Mouse (Mus musculus) Patski (cell line): ENCODE results near the gene 2010111I01Rik. TPM values are rescaled to one million over a fixed set of nuclear protein-coding genes. Genes with fewer than 3 reads are reported as not detected.

Experiments used
- ATAC-seq: fragments of 100-300 bp; one replicate; pipeline ENCODE4 v1.8.0; 2021
- CTCF ChIA-PET: fragments of 350-600 bp; sonication (Branson Sonifier 250); formaldehyde crosslinking; loops from one replicate; lab custom pipeline; 2022; ENCODE audit warnings: inconsistent platforms; lab: Charles Lee
- POLR2A ChIA-PET: fragments of 350-600 bp; sonication (Branson Sonifier 250); formaldehyde crosslinking; loops from one replicate; lab custom pipeline; 2022; ENCODE audit warnings: antibody characterized with exemption, inconsistent platforms; lab: Charles Lee
- DNase-seq: peaks from one replicate; pipeline ENCODE4 v3.0.0-alpha.2; 2011; ENCODE audit warnings: low read depth, low spot score
- H3K27me3 ChIP-seq: fragments of 371-371 bp; one replicate; pipeline ENCODE4 v1.5.1; 2021
- CTCF ChIP-seq: fragments of 100-300 bp; IDR thresholded peaks from one replicate; pipeline ENCODE4 v1.5.1; 2021
- in situ Hi-C: fragments of 300-500 bp; cut with MboI; formaldehyde crosslinking; loops from 3 replicates; pipeline ENCODE4 v1.11.1; 2018; ENCODE audit warnings: low pct_unique_long_range_greater_than_20kb, mixed read lengths
- polyA plus RNA-seq: library from polyadenylated mRNA; unstranded; gene quantifications from one replicate; pipeline ENCODE4 v1.2.3, GENCODE M21; 2021

The 2010111I01Rik gene
- polyA plus RNA-seq, 1 experiment from 2014 or later, result 98.5 TPM

DNA sequence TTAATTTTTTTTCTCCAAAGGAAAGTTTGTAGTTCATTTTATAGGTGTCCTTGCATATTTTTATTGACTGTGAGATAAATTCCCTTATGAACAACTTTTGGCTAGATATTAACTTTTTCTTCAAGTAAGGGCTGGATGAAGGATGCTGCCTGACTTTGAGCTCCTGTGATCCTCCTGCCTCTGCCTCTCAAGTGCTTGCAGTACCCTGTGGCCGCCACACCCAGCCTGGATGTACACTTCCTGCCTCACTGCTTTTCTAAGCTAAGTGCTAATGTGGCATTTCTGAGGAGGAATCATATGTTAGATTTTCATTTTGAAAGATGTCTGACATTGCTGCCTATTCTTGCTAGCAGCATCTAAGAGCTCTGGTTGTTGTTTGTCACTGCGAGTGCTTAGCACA lies 73.7 kb downstream of the 2010111I01Rik start:
- ChIA-PET CTCF (interaction anchor here (1.3 to 1.8 kb wide), 2 partner anchors 8 to 112 kb away, joined by 4 read pairs; no protein-coding TSS in a partner anchor), POLR2A (no interaction called here)
- H3K27me3 ChIP-seq, result no peaks in the 10 kb centered on the region
- DNase-seq, result no peak
- no peak for TF ChIP-seq CTCF
- in situ Hi-C loops, result no loop called here
- ATAC-seq, result no peak

- no peak for TF ChIP-seq CTCF
- ATAC-seq, result no peak
- in situ Hi-C loops, result no loop called here
- H3K27me3 ChIP-seq, result no peaks in the 10 kb centered on the region
- ChIA-PET CTCF (no interaction called here), POLR2A (no interaction called here)
- no peak for DNase-seq
Observed at GRCm38 (mm10) chr13:63038871-63039270, 74.2 kb downstream of the 2010111I01Rik start.

GRCm38 (mm10) chr13:63039326-63039725 lies 74.6 kb downstream of the 2010111I01Rik start:
- TF ChIP-seq CTCF, result no peak
- CTCF ChIA-PET, result no interaction called here
- POLR2A ChIA-PET, result no interaction called here
- H3K27me3 ChIP-seq, result no peaks in the 10 kb centered on the region
- ATAC-seq (no peak), DNase-seq (no peak)
- in situ Hi-C loops, result no loop called here

- in situ Hi-C loops, result no loop called here
- ChIA-PET POLR2A (no interaction called here), CTCF (no interaction called here)
- no peak for TF ChIP-seq CTCF
- no peaks in the 10 kb centered on the region for H3K27me3 ChIP-seq
- no peak for ATAC-seq
- DNase-seq, result no peak
Observed at GRCm38 (mm10) chr13:63039848-63040247, 75.2 kb downstream of the 2010111I01Rik start.

DNA sequence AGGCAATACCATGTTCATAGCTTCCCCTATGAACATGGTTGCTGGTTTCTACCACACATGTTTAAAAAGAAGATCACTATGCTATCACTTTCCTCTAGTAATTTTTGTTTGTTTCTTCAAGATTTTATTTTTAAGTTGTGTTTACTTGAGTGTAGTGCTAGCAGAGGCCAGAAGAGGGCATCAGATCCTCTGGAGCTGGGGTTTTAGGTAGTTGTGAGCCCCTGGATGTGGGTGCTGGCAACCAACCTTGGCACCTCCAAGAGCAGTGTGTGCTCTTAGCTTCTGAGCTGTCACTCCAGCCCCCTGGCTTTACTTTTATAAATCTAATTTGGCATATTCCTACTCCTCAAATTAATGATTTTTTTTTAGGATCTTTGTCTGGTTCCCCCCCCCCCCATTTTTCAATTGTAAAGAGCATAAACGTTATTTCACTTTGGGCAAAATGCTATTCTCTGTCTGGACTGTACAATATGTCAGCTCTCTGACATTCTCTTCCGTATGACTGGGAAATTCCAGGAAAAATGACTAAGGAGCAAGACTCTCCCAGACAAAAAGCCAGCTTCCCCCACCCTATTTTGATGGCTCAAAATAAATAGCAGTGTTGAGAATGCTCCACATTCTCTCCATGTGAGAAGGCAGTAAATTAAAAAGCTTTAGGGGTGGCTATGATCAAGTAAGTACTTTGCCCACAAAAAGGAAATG lies 81.0 kb downstream of the 2010111I01Rik start:
- ChIA-PET POLR2A (interaction anchor here (0.6 to 1.9 kb wide), 8 partner anchors 195 to 520 kb away, joined by 3 to 7 read pairs (median 3); no protein-coding TSS in a partner anchor), CTCF (interaction anchor here (0.6 to 5.1 kb wide), 41 partner anchors 8 to 310 kb away, joined by 3 to 46 read pairs (median 5); no protein-coding TSS in a partner anchor)
- DNase-seq (peak; percentile 54), ATAC-seq (peak; percentile 14)
- TF ChIP-seq CTCF, result peak; percentile 64
- no peaks in the 10 kb centered on the region for H3K27me3 ChIP-seq
- in situ Hi-C loops, result loop anchor here (5.0 kb wide), 3 partner anchors 118 to 277 kb away; no protein-coding TSS in a partner anchor

DNA sequence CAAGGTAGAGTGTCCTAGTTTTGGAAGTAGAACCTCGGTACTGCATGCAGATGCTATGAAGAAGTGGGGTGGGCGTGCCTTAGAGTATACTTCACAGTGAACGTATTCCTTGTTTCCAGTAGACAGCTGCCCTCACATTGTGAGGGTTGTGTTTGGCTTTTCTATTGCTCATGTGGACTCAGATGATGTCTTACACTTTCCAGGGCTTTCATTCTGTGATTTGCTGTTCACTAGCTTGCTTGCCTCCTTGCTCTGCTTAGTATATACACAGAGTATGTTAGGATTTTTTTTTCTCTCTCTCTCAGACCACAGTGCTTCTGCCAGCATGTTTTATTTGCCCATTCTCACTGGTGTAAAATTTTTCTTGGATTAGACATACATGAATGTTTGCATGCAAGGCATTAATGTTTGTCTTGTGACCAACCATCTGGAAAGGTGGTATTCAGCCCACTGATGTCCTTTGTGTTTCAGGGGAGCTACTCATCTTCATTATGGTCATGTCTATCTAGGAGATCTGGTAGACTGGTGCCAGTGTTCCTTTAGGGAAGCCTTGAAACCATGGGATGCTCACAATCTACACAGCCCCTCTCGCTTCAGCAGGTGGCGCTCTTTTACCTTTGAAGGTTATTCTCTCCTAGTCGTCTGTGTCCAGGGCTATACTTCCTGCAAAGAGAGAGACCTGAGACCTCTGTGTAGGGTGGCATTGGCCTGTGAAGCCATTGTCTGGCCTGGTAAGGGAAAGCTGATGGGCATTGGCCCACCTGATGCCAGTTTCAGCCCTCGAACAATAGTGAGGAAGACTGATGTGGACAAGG lies 81.7 kb downstream of the 2010111I01Rik start:
- peak; percentile 81 for ATAC-seq
- H3K27me3 ChIP-seq, result no peaks in the 10 kb centered on the region
- peak; percentile 92 for TF ChIP-seq CTCF
- ChIA-PET POLR2A (interaction anchor here (0.6 to 1.9 kb wide), 11 partner anchors 84 to 519 kb away, joined by 3 to 7 read pairs (median 3); no protein-coding TSS in a partner anchor), CTCF (interaction anchor here (0.6 to 5.1 kb wide), 47 partner anchors 8 to 309 kb away, joined by 3 to 46 read pairs (median 5); no protein-coding TSS in a partner anchor)
- in situ Hi-C loops, result loop anchor here (5.0 kb wide), 3 partner anchors 119 to 276 kb away; no protein-coding TSS in a partner anchor
- DNase-seq, result peak; percentile 83

- no peak for TF ChIP-seq CTCF
- in situ Hi-C loops, result no loop called here
- ChIA-PET CTCF (no interaction called here), POLR2A (no interaction called here)
- ATAC-seq, result no peak
- no peak for DNase-seq
- no peaks in the 10 kb centered on the region for H3K27me3 ChIP-seq
Observed at GRCm38 (mm10) chr13:63063706-63064105, 99.0 kb downstream of the 2010111I01Rik start.

DNA sequence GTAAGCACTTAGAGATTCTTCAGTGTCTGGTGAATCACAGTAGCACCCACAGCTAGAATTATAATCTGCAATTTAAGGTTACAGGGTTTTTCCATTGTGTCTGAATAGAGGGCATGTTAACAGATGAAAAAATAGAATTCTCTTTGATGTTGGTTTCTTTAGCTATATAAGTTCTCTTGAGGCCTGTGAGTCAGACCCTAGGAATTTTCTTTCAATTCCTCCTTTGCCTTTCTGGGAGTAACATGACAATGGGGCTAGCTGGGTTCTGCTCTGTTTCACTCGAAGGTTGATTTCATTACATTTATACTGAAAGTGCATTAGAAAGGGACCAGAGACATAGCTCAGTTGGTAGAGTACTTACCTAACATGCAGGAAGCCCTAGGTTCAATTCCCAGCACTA lies 101.9 kb downstream of the 2010111I01Rik start:
- CTCF ChIA-PET, result interaction anchor here (1.3 to 1.5 kb wide), 2 partner anchors 20 to 299 kb away, joined by 3 read pairs; no protein-coding TSS in a partner anchor
- POLR2A ChIA-PET, result no interaction called here
- in situ Hi-C loops, result no loop called here
- no peak for TF ChIP-seq CTCF
- peak; percentile 88 for DNase-seq
- no peaks in the 10 kb centered on the region for H3K27me3 ChIP-seq
- peak; percentile 96 for ATAC-seq

GRCm38 (mm10) chr13:63068371-63069136 lies 103.9 kb downstream of the 2010111I01Rik start:
- CTCF ChIA-PET, result interaction anchor here (1.1 kb wide), 1 partner anchor 45 kb away, joined by 4 read pairs; no protein-coding TSS in a partner anchor
- POLR2A ChIA-PET, result interaction anchor here (0.6 to 0.7 kb wide), 2 partner anchors 10 to 121 kb away, joined by 3 read pairs; no protein-coding TSS in a partner anchor
- ATAC-seq (no peak), DNase-seq (no peak)
- in situ Hi-C loops, result no loop called here
- no peak for TF ChIP-seq CTCF
- H3K27me3 ChIP-seq, result no peaks in the 10 kb centered on the region

DNA sequence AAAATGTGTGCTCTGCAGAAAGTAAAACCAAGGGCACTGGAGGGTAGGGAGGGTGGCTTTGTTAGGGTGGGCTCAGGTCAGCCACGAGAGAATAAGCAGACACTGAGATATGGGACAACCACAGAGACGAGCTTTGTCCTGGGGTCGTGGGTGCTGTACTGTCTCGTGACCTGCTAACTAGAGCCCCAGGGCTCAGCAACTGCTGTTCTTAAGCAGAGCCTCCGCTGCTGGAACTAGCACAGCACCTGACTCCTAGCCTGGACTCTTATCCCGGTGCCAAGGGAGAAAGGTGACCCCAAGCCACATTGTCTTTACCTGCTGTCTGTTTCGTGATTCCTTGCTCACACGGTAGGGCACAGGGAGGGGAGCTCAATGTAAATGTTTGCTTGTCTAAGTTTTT lies 107.2 kb downstream of the 2010111I01Rik start:
- ChIA-PET POLR2A (no interaction called here), CTCF (no interaction called here)
- no peaks in the 10 kb centered on the region for H3K27me3 ChIP-seq
- ATAC-seq (no peak), DNase-seq (no peak)
- in situ Hi-C loops, result no loop called here
- TF ChIP-seq CTCF, result no peak
